Mouse (Mus musculus): ENCODE measurements around the gene Rxfp3. TPM values are rescaled to one million over a fixed set of nuclear protein-coding genes. Genes with fewer than 3 reads are reported as not detected.

The Rxfp3 gene
- not detected for total RNA-seq (2018; cell fraction: chromatin; rRNA removed)
- total RNA-seq (2018; cell fraction: cytosol; rRNA removed) = not detected
- not detected for total RNA-seq (2018; cell fraction: nucleus; rRNA removed)
- not detected in 3 replicates for polyA plus RNA-seq (2018)

DNA sequence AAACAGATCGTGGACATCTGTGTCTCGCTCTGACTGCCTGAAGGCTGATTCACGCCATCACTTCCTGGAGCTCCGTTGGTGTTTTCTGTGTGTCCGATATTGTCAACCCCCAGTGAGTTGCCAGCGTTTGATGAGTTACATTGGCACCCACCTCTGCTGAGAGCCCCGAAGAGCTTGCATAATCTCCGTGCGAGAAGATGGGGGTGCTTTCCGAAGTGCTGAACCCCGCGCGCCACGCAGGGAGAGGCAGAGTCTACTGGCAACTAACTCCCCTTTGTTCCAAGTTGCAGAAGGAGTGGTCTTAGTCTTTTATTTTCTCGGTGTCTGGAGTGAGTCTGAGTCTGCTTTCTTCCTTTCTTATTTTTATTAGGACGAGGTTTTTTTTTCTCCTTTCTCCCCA is at the start of gene Rxfp3:
Rxfp3 (minus strand) TSS at position 281 of the 400 bp plus-strand sequence.
- WGBS (ENCODE audit: missing documents) = 6% methylated on average over 16 of the region's 16 CpGs
- H3K4me3 ChIP-seq (ENCODE audit: inconsistent target) = no peak within 1 kb of the TSS
- H3K36me3 ChIP-seq (ENCODE audit: inconsistent target) = no peaks in the 10 kb centered on the region

DNA sequence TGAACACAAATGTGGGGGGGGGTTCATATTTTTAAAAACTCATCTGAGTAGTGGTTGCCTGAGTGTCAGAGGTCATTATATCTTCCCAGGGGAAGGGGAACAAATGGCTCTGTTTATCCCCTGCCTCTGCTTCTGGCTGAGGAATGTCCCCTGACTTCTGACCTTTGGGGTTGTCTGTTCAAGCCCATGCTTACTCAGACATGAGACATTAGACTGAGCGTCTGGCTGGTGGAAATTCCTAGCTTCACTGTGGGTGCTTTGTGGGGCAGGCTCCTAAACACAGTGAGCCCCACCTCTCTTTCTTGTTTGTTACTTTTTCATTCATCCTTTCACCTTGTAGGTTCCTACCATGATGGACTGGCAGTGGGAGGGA is 47.2 kb upstream of the Rxfp3 start:
- Histone ChIP-seq H3K36me3 (ENCODE audit: inconsistent target) (no peaks in the 10 kb centered on the region), H3K27ac (no peak overlapping the region), H3K4me3 (ENCODE audit: inconsistent target) (no peak overlapping the region), H3K79me2 (ENCODE audit: inconsistent target) (no peaks in the 10 kb centered on the region)
- WGBS (ENCODE audit: missing documents) = 86% methylated on average over 1 of the region's 1 CpGs

More for the DNA sequence above, at the start of gene Rxfp3:
- Histone ChIP-seq H3K27ac (no peak within 1 kb of the TSS), H3K79me2 (ENCODE audit: inconsistent target) (no peaks in the 10 kb centered on the region)

DNA sequence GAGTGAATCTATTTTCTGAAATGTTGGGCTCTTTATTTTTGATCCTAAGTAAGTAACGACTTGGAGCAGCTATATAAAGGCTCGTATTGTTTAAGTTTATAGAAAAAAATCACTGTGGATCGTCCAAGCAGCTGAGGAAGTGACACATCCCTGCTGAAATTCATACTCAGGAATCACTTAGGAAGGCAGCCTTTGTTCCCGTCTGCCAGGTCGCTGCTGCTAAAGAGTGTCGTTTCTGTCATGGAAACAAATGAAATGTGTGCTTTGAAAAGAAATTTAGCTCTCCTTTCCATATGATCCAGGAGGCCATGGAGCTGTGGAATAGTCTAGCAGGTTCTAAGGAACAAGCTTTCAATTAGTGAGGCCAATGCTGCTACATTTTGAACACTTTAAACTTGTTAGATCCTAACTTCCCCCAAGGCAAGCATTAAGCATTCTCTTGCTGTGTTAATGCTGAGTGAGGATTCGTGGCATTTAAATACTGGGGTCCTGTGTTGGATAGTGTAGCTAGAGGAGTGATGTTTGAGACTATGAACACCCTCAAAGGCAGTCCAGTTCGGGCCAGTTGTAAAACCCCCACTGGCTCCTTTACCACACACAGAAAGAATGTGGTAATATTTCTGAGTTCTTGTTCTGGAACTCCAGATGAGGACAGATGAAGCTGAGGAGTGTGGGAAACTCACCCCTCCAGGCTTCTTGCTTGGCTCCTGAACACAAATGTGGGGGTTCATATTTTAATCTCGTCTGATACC is 46.6 kb upstream of the Rxfp3 start:
- no peaks in the 10 kb centered on the region for H3K79me2 ChIP-seq (ENCODE audit: inconsistent target)
- no peak overlapping the region for H3K27ac ChIP-seq
- WGBS (ENCODE audit: missing documents) = 77% methylated on average over 9 of the region's 9 CpGs
- H3K36me3 ChIP-seq (ENCODE audit: inconsistent target) = no peaks in the 10 kb centered on the region
- H3K4me3 ChIP-seq (ENCODE audit: inconsistent target) = no peak overlapping the region

DNA sequence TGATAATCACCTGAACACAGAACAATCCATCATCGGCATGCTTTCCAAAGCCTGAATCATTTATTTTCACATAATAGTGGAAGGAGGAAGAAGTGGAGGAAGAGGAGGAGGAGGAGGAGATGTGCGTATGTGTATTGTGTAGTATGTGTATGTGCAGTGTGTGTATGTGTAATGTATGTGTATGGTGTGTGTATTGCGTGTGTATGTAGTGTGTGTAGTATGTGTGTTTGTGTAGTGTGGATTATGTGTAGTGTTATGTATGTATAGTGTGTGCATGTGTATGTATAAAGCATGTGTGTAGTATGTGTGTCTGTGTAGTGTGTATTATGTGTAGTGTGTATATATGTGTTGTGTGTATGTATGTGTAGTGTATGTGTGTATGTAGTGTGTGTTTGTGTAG is 45.9 kb upstream of the Rxfp3 start:
- Histone ChIP-seq H3K4me3 (ENCODE audit: inconsistent target) (no peak overlapping the region), H3K36me3 (ENCODE audit: inconsistent target) (no peaks in the 10 kb centered on the region), H3K27ac (no peak overlapping the region), H3K79me2 (ENCODE audit: inconsistent target) (no peaks in the 10 kb centered on the region)
- WGBS (ENCODE audit: missing documents) = 98% methylated on average over 3 of the region's 3 CpGs

DNA sequence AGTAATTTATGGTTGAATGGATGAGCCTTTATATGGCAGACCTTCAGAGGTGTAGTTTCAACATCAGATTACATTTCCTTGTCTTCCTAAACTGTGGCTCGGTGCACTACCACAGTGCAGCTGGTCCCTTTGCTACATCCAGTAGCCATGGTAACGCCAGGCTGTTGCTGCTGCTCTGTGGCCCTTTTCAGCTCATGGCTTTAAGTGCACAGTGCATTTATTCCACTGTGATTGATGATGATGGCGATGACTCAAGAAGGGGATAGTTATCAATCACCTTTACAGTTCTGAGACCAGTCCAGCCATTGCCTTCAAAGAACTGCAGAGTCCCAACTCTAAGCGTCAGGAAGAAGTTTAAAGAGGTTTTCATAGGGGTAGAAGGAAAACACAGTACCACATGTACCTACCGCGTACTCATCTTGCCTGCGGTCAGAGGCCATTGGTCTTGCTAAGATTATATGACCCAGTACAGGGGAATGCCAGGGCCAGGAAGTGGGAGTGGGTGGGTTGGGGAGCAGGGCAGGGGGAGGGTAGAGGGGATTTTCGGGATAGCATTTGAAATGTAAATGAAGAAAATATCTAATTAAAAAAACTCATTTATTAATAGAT is 45.3 kb upstream of the Rxfp3 start:
- no peak overlapping the region for H3K4me3 ChIP-seq (ENCODE audit: inconsistent target)
- H3K79me2 ChIP-seq (ENCODE audit: inconsistent target) = no peaks in the 10 kb centered on the region
- 92% methylated on average over 8 of the region's 8 CpGs for WGBS (ENCODE audit: missing documents)
- no peak overlapping the region for H3K27ac ChIP-seq
- no peaks in the 10 kb centered on the region for H3K36me3 ChIP-seq (ENCODE audit: inconsistent target)

DNA sequence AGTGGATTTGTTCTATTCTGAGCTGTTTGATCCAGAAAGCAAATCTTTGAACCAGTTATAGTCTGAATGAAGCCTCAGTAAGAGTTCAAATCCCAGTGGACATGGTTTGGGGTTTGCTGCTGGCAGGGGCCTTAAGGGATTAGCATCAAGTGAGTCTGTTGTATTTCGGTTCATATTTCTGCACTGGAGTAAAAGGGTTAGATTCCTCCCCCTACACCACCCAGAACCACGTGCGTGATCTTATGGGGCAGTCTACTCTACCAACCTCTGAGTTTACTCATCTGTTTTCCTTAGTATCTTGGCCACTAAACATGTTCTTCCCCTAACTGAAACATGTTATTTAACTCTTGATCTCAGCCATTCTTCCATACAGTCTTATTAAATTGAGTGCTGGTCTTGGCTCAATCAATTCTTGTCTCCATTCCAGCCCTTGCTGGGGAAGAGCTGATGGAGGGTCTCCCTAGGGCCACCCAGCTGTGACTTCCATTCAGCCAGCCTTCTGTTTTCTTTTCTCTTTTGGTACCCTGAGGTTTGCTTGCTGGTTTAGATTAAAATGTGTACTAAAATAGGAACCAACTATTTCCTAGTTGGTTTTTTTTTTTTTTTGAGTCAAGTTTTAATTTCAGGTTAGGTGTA is 38.1 kb upstream of the Rxfp3 start:
- no peak overlapping the region for H3K4me3 ChIP-seq (ENCODE audit: inconsistent target)
- no peaks in the 10 kb centered on the region for H3K36me3 ChIP-seq (ENCODE audit: inconsistent target)
- no peaks in the 10 kb centered on the region for H3K79me2 ChIP-seq (ENCODE audit: inconsistent target)
- H3K27ac ChIP-seq = no peak overlapping the region
- WGBS (ENCODE audit: missing documents) = 75% methylated on average over 3 of the region's 3 CpGs

DNA sequence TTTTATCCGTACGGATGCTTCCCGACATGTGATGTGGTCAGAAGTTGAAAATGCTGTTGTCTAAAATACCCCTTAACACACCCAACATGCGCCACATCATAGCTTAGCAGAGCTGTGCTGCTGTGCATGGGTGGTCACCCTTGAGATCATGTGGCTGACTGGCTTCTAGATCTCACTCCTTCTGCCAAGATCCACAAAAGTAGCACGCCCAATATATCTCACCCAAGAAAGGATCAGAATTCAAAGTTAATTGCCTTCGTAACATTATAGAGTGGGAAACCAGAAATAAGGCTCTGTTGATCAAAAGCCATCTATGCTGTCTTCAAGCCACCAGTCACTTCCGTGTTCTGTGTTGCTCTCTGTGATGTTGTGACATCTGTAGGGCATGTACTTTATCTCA is 30.1 kb upstream of the Rxfp3 start:
- Histone ChIP-seq H3K79me2 (ENCODE audit: inconsistent target) (no peaks in the 10 kb centered on the region), H3K27ac (no peak overlapping the region), H3K36me3 (ENCODE audit: inconsistent target) (no peaks in the 10 kb centered on the region), H3K4me3 (ENCODE audit: inconsistent target) (no peak overlapping the region)
- 94% methylated on average over 7 of the region's 7 CpGs for WGBS (ENCODE audit: missing documents)

DNA sequence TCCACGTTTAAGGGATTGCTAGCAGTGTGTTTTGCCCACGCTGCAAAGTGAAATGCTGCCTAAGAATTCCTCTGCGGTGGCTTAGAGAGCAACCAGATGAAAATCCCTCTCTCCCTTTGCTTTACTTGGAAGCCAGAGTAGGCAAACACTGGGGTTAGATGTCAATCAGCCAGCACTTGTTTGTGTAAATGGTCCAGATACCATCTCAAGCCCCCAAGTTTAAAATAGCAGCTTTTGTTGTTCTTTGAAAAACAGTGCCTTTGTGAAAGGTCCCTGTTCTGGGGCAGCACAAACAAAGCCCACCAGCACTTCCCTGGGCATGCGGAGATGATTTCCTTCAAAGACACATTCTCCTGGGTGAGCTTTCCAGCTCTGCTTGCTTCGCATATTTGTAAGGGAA is 28.5 kb upstream of the Rxfp3 start:
- WGBS (ENCODE audit: missing documents) = 81% methylated on average over 5 of the region's 5 CpGs
- no peaks in the 10 kb centered on the region for H3K36me3 ChIP-seq (ENCODE audit: inconsistent target)
- H3K79me2 ChIP-seq (ENCODE audit: inconsistent target) = no peaks in the 10 kb centered on the region
- H3K4me3 ChIP-seq (ENCODE audit: inconsistent target) = no peak overlapping the region
- no peak overlapping the region for H3K27ac ChIP-seq

DNA sequence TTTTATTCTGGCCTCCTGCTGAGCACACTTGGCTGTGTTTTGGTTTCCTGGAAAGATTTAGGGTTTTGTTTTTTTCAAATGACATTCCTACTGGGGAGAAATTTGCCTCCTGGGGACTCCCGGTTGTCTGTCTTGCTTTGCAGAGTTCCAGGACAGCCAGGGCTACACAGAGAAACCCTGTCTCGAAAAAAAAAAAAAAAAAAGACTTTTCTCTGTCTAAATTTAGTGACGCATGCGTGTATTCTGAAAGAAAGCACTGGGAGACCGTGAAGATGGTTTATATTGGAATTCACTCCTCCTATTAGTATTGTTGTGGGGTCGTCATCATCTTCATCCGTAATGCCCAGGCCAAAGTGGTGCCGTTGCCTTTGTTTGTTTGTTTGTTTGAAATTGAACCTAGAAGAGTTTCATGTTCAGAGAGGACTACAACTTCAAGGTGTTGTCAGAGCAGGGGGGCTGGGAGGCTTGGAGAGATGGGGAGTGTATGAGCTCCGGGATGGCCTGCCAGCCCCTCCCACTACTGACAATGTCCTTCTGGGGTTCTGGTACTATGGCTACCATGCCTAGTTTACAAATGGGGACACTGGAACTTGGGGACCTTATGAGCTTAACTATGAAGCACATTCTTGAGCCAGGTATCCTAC is 27.9 kb upstream of the Rxfp3 start:
- Histone ChIP-seq H3K27ac (no peak overlapping the region), H3K36me3 (ENCODE audit: inconsistent target) (no peaks in the 10 kb centered on the region), H3K79me2 (ENCODE audit: inconsistent target) (no peaks in the 10 kb centered on the region), H3K4me3 (ENCODE audit: inconsistent target) (no peak overlapping the region)
- 25% methylated on average over 9 of the region's 9 CpGs for WGBS (ENCODE audit: missing documents)

DNA sequence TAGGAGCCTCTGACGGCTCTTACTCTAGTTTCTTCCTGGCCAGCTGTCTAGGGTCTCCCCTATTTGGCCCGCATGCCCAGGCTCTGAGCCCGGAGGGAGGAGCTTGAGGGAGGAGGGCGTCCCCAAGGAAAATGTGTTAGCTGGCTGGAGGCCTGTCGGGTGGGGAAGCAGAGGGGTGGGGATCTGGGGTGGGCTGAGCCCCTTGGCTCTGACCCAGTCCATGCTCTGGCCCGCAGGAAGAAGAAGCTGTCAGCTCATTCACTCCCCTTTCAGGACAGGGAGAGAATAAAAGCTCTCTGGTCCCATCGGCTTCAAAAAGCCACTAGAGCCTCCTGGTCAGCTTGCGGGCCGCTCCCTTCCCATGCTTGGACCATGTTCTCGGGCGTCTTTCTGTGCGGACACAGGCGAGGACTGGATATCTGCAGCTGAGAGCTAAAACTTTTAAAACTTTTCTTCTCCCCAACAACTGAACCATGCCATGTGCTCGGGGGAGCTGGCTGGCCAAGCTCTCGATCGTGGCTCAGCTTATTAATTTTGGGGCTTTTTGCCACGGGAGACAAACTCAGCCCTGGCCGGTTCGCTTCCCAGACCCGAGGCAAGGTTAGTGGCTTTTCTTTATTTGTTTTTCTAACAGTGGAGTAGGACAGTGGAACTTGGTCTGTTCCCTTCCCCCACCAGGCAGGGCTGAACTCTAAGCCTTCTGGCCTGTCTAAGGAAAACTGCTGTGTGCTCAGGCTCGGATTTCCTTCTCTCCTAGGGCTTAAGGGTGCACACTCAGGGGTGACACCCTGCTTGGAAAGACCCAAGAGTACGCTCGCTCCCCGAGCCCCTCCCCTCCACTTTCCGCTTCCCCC is 27.0 kb upstream of the Rxfp3 start, which contains the start of gene Adamts12:
Adamts12 (plus strand) TSS at position 233 of the 854 bp plus-strand sequence.
- 4% methylated on average over 25 of the region's 25 CpGs for WGBS (ENCODE audit: missing documents)
- no peaks in the 10 kb centered on the region for H3K79me2 ChIP-seq (ENCODE audit: inconsistent target)
- H3K27ac ChIP-seq = no peak within 1 kb of the TSS
- no peak within 1 kb of the TSS for H3K4me3 ChIP-seq (ENCODE audit: inconsistent target)
- H3K36me3 ChIP-seq (ENCODE audit: inconsistent target) = no peaks in the 10 kb centered on the region

DNA sequence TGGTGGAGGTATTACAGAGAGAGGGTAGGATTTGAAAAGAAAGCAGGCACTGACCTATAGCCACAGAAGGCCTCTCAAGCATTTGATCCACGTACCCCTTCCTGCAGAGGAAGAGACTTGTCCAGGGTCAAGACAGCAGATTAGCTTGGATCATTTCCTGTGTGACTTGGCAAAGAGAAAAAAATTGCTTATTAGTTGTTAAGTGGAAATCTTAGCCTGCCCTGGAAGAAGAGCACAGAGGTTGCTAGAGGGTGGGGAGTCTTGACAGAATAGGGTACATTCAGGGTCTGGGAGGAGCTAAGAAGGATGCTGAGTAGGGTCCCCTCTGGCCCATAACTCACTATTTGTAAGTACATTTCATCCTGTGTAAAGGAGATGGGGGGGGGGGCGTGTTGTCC is 26.4 kb upstream of the Rxfp3 start:
- Histone ChIP-seq H3K79me2 (ENCODE audit: inconsistent target) (no peaks in the 10 kb centered on the region), H3K4me3 (ENCODE audit: inconsistent target) (no peak overlapping the region), H3K36me3 (ENCODE audit: inconsistent target) (no peaks in the 10 kb centered on the region), H3K27ac (no peak overlapping the region)
- WGBS (ENCODE audit: missing documents) = 28% methylated on average over 2 of the region's 2 CpGs

DNA sequence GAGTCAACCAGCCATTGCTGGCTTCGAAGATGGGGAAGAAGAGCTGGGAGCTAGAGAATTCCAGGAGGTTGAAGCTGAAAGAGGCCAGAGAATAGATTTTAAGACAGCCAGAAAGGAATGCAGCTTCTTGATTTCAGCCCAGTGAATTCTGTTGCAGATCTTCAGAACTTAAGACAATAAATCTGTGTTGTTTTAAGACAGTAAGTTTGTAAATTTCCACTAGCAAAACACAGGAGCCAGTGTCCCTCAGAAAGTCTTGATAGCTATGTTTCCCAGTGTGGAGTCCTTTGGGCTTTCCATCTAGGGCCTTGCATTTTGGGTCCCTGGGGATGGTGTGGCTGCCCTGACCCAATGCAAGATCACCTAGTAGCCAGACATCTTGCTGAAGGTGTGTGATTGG is 25.1 kb upstream of the Rxfp3 start:
- Histone ChIP-seq H3K36me3 (ENCODE audit: inconsistent target) (no peaks in the 10 kb centered on the region), H3K4me3 (ENCODE audit: inconsistent target) (no peak overlapping the region), H3K79me2 (ENCODE audit: inconsistent target) (no peaks in the 10 kb centered on the region), H3K27ac (no peak overlapping the region)
- 100% methylated on average over 1 of the region's 1 CpGs for WGBS (ENCODE audit: missing documents)

DNA sequence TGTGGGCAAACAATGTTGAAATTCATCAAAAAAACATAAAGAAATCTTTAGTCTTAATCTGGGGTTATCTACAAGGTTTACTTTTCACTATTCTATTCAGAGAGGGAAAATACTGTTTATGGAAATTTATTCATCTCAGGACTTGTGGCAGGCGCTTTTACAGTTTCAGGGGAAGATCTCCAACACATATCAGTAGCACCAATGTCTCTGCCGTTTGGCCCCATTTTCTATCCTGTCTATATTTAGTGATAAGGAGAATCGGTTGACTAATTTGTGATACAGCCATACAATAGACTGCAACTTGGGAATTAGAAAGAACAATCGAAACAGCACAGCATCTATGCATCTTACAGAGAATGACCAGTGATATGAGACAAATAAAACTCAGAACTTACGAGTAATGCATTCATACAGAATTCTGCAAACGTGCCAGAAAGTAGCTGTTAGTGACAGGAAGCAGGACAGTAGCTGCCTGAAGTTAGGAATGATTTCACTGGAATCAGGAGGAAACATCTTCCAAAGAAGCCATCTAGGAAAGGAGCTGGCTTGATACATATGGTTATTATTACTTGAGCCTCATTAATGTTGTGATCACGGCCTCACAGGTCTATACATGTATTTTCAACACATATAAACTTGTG is 16.8 kb upstream of the Rxfp3 start:
- no peak overlapping the region for H3K27ac ChIP-seq
- no peaks in the 10 kb centered on the region for H3K79me2 ChIP-seq (ENCODE audit: inconsistent target)
- WGBS (ENCODE audit: missing documents) = 88% methylated on average over 7 of the region's 7 CpGs
- H3K4me3 ChIP-seq (ENCODE audit: inconsistent target) = no peak overlapping the region
- no peaks in the 10 kb centered on the region for H3K36me3 ChIP-seq (ENCODE audit: inconsistent target)

All from macrophage (primary cell).